8 mouse cellular contexts compared by ENCODE assay signal in genomic region chr13:23533560-23534367, GRCm38 (mm10). TPM values are rescaled to one million over a fixed set of nuclear protein-coding genes. Genes with fewer than 3 reads are reported as not detected.
A peak's percentile ranks its signal among the peaks of the same experiment; 100 is the strongest.
DNase-seq lines count a peak whose midpoint lies in the region; ATAC-seq and TF ChIP-seq lines count a peak whose summit lies in the region.
"Not testable (repeated sequence)": the region's sequence is repeated elsewhere in the genome, so short reads cannot be mapped to it uniquely, and the experiment has no call there.

Gene Hist1h2af (plus strand): TSS chr13:23533906.

- H3K9me3 ChIP-seq in hindbrain, embryonic 14.5 days (ENCODE audit: control insufficient read depth, low read length); lung, postnatal 0 days (ENCODE audit: low read length): not testable (repeated sequence)

- CTCF ChIA-PET in Patski (lab: Charles Lee), result interaction anchor here (1.1 to 1.6 kb wide), 2 partner anchors 9 to 20 kb away, joined by 4 to 6 read pairs; partner anchors contain the start of gene Hist1h2bh

- H3K4me2 ChIP-seq in hindbrain, embryonic 14.5 days (replicated peaks), result peak within 1 kb of the TSS; percentile 55
- peak within 1 kb of the TSS; percentile 76 for H3K4me2 ChIP-seq in lung, postnatal 0 days (replicated peaks; ENCODE audit: low read depth, low read length)

- TF ChIP-seq EP300 in lung, postnatal 0 days (IDR thresholded peaks at IDR 0.05), result not testable (repeated sequence)

- peak within 1 kb of the TSS; percentile 35 for H3K4me3 ChIP-seq in hindbrain, embryonic 14.5 days (replicated peaks; ENCODE audit: low read length)
- H3K4me3 ChIP-seq in lung, postnatal 0 days (ENCODE audit: low read depth, low read length), result peak within 1 kb of the TSS; percentile 41
- peak within 1 kb of the TSS; percentile 50 for H3K4me3 ChIP-seq in olfactory bulb, adult 2 months (ENCODE audit: insufficient read depth, low read depth, low read length)

- peaks cover 29% of the 10 kb centered on the region for H3K4me1 ChIP-seq in hindbrain, embryonic 14.5 days (replicated peaks; ENCODE audit: control insufficient read depth, insufficient read depth, low read length)
- H3K4me1 ChIP-seq in lung, postnatal 0 days (ENCODE audit: insufficient read depth, low read depth, low read length), result peaks cover 21% of the 10 kb centered on the region; the same call in 1 of the 2 replicates
- H3K4me1 ChIP-seq in olfactory bulb, adult 2 months (ENCODE audit: control insufficient read depth, insufficient read depth, low read length), result peaks cover 12% of the 10 kb centered on the region

- peak; percentile 52 for ATAC-seq in Patski
- peak; percentile 44 for ATAC-seq in hindbrain, embryonic 14.5 days (ENCODE audit: low FRiP score)
- ATAC-seq in lung, postnatal 0 days, result peak; percentile 13; the same call in 1 of the 2 replicates

- peak within 1 kb of the TSS; percentile 84 for H3K9ac ChIP-seq in hindbrain, embryonic 14.5 days
- not testable (repeated sequence) for H3K9ac ChIP-seq in lung, postnatal 0 days (replicated peaks; ENCODE audit: low read depth)

- not testable (repeated sequence) for TF ChIP-seq CTCF in Patski (IDR thresholded peaks at IDR 0.05); lung, postnatal 0 days (IDR thresholded peaks at IDR 0.05); olfactory bulb, adult 2 months (IDR thresholded peaks at IDR 0.05; ENCODE audit: insufficient read depth, low read depth, low read length)

- H3K27ac ChIP-seq in hindbrain, embryonic 14.5 days, result peak within 1 kb of the TSS; percentile 71
- peak within 1 kb of the TSS; percentile 71; the same call in 1 of the 2 replicates for H3K27ac ChIP-seq in lung, postnatal 0 days (ENCODE audit: low read length)
- H3K27ac ChIP-seq in olfactory bulb, adult 2 months (ENCODE audit: insufficient read depth, low read depth, low read length), result peak within 1 kb of the TSS; percentile 69; the same call in 1 of the 2 replicates

- not testable (repeated sequence) for H3K36me3 ChIP-seq in hindbrain, embryonic 14.5 days (replicated peaks; ENCODE audit: control insufficient read depth, insufficient read depth); lung, postnatal 0 days (ENCODE audit: insufficient read depth, low read length)

- in situ Hi-C loops in Patski (cut with MboI; ENCODE audit: low pct_unique_long_range_greater_than_20kb), result loop anchor here (5.0 to 10.0 kb wide), 3 partner anchors 64 to 1819 kb away; partner anchors contain the start of genes Hist1h2ag, Hist1h2ai, Hist1h2bj and Hist1h2bl

- DNase-seq in Patski (ENCODE audit: low read depth, low spot score), result not testable (repeated sequence)
- DNase-seq in cerebellum, postnatal 14 days, result peak; percentile 73 to 79
- DNase-seq in frontal cortex, postnatal 14 days (ENCODE audit: low spot score in 2 of 2), result peak; percentile 54 to 66
- peak; percentile 88 for DNase-seq in hindbrain, embryonic 14.5 days (ENCODE audit: low spot score)
- peak in 1 of 2 experiments; percentile 88 for DNase-seq in layer of hippocampus, postnatal 14 days (ENCODE audit: low spot score in 2 of 2)
- DNase-seq in lung, postnatal 0 days (ENCODE audit: low spot score), result peak; percentile 94
- DNase-seq in thymus, postnatal 10 days (ENCODE audit: low spot score in 2 of 2), result peak; percentile 67 to 68

- POLR2A ChIA-PET in Patski (lab: Charles Lee), result interaction anchor here (0.7 kb wide), 1 partner anchor 57 kb away, joined by 3 read pairs; no protein-coding TSS in a partner anchor

- under 1% methylated on average over 24 of the region's 53 CpGs for WGBS in hindbrain, embryonic 14.5 days
- WGBS in lung, postnatal 0 days, result 3% methylated on average over 24 of the region's 53 CpGs
- under 1% methylated on average over 29 of the region's 53 CpGs for WGBS in olfactory bulb, adult 2 months

- H3K27me3 ChIP-seq in Patski; hindbrain, embryonic 14.5 days (ENCODE audit: control insufficient read depth, insufficient read depth, low read length); lung, postnatal 0 days (replicated peaks; ENCODE audit: insufficient read depth, low read length): not testable (repeated sequence)

- TF ChIP-seq POLR2A in olfactory bulb, adult 2 months (IDR thresholded peaks at IDR 0.05; ENCODE audit: insufficient read depth, low read depth, low read length), result not testable (repeated sequence)

RNA-seq across cellular contexts. Expression of gene Hist1h2af, which starts in this region (rescaled TPM):
- polyA plus RNA-seq in Patski (2021), result 1.3 TPM
- 0.81 and 3.3 TPM in 2 replicates for polyA plus RNA-seq in hindbrain, embryonic 14.5 days (2014; fragmentation: Nextera tagmentation; extraction: Ambion mirVana)
- total RNA-seq in layer of hippocampus, postnatal 14 days (2021), result 10 to 100 TPM; 23.4 to 33.5 TPM
- polyA plus RNA-seq in lung, postnatal 0 days (2015; fragmentation: Nextera tagmentation; extraction: Ambion mirVana), result 1.3 and 1.7 TPM in 2 replicates
- polyA plus RNA-seq in olfactory bulb, adult 2 months (2012; ENCODE audit: insufficient read depth, insufficient read length, low replicate concordance, missing spikeins), result not detected in 2 replicates
